Mouse (Mus musculus) megakaryocyte, embryonic 14.5 days (primary cell): Measurements from ENCODE around the gene Suv39h1.

Experiments
- FLI1 ChIP-seq: IDR thresholded peaks from 2 replicates; pipeline ENCODE4 v1.6.1; 2012; ENCODE audit warnings: low read length, inconsistent platforms, mixed read lengths
- GATA1 ChIP-seq: IDR thresholded peaks from 3 replicates; pipeline ENCODE4 v1.6.1; 2012; ENCODE audit warnings: mixed read lengths, low read length, inconsistent platforms, borderline replicate concordance

- TF ChIP-seq GATA1 (no peak), FLI1 (no peak)
Measured at GRCm38 (mm10) chrX:8020111-8020778, 54.3 kb downstream of the Suv39h1 start.
